Mouse (Mus musculus): ENCODE measurements at regions not wholly inside any gene's neighbourhood (a gene's known extent, or its start where the extent isn't known, plus 50 kb on each side); places are given as distances from the start of the nearest gene placed in this dataset.

- DNase-seq (ENCODE audit: low spot score) = no peak
Measured at GRCm38 (mm10) chr6:100100565-100101133, 186.6 kb downstream of the Rybp start.

- no peak for DNase-seq (ENCODE audit: low spot score)
Measured at GRCm38 (mm10) chr6:100096393-100097125, 190.7 kb downstream of the Rybp start.

GRCm38 (mm10) chr6:100094653-100095217, 192.6 kb downstream of the Rybp start:
- peak; percentile 58 for DNase-seq (ENCODE audit: low spot score)

GRCm38 (mm10) chr6:100092870-100093269, 194.4 kb downstream of the Rybp start:
- no peak for DNase-seq (ENCODE audit: low spot score)

GRCm38 (mm10) chr6:100091815-100092214, 195.5 kb downstream of the Rybp start:
- DNase-seq (ENCODE audit: low spot score) = no peak

- no peak for DNase-seq (ENCODE audit: low spot score)
Measured at GRCm38 (mm10) chr6:100088576-100088975, 198.7 kb downstream of the Rybp start.

GRCm38 (mm10) chr6:100086807-100087206, 200.5 kb downstream of the Rybp start:
- DNase-seq (ENCODE audit: low spot score) = no peak

- DNase-seq (ENCODE audit: low spot score) = no peak
Measured at GRCm38 (mm10) chr6:100085981-100086380, 201.3 kb downstream of the Rybp start.

GRCm38 (mm10) chr6:100083868-100084477, 203.3 kb downstream of the Rybp start:
- no peak for DNase-seq (ENCODE audit: low spot score)

GRCm38 (mm10) chr6:100083127-100083526, 204.2 kb downstream of the Rybp start:
- no peak for DNase-seq (ENCODE audit: low spot score)

- DNase-seq (ENCODE audit: low spot score) = no peak
Measured at GRCm38 (mm10) chr6:100074672-100075335, 212.5 kb downstream of the Rybp start.

GRCm38 (mm10) chr6:100072261-100072968, 214.9 kb downstream of the Rybp start:
- no peak for DNase-seq (ENCODE audit: low spot score)

- DNase-seq (ENCODE audit: low spot score) = no peak
Measured at GRCm38 (mm10) chr6:100069151-100069550, 218.1 kb downstream of the Rybp start.

- DNase-seq (ENCODE audit: low spot score) = no peak
Measured at GRCm38 (mm10) chr6:100067273-100067672, 220.0 kb downstream of the Rybp start.

- DNase-seq (ENCODE audit: low spot score) = no peak
Measured at GRCm38 (mm10) chr6:100065586-100065985, 221.7 kb downstream of the Rybp start.

GRCm38 (mm10) chr6:100062961-100063360, 224.3 kb downstream of the Rybp start:
- DNase-seq (ENCODE audit: low spot score) = no peak

- DNase-seq (ENCODE audit: low spot score) = peak; percentile 48
Measured at GRCm38 (mm10) chr6:100059803-100060202, 227.5 kb downstream of the Rybp start.

GRCm38 (mm10) chr6:100055980-100056379, 231.3 kb downstream of the Rybp start:
- no peak for DNase-seq (ENCODE audit: low spot score)

- no peak for DNase-seq (ENCODE audit: low spot score)
Measured at GRCm38 (mm10) chr6:100052955-100053795, 234.1 kb downstream of the Rybp start.

GRCm38 (mm10) chr6:100052406-100052805, 234.9 kb downstream of the Rybp start:
- DNase-seq (ENCODE audit: low spot score) = no peak

- DNase-seq (ENCODE audit: low spot score) = no peak
Measured at GRCm38 (mm10) chr6:100049036-100049435, 238.2 kb downstream of the Rybp start.
